Mouse (Mus musculus) CH12.LX (cell line): ENCODE results near the gene Phf5a. TPM values are rescaled to one million over a fixed set of nuclear protein-coding genes. Genes with fewer than 3 reads are reported as not detected.
A peak's percentile ranks its signal among the peaks of the same experiment; 100 is the strongest.

Experiments used
- DNase-seq: peaks from one replicate; pipeline ENCODE4 v3.0.0-alpha.2; 2013; ENCODE audit errors: extremely low read depth
- H3K27ac ChIP-seq: 2 replicates; pipeline ENCODE4 v1.5.1; 2012; ENCODE audit warnings: low read depth, mild to moderate bottlenecking, control low read depth, moderate library complexity; ENCODE audit not compliant: insufficient read depth
- H3K27me3 ChIP-seq: replicated peaks from 2 replicates; pipeline ENCODE3; 2012; ENCODE audit warnings: inconsistent platforms
- H3K36me3 ChIP-seq, 2 experiments: replicated peaks in 1 of 2; 2 replicates each; pipeline versions ENCODE3 to v1.6.1; 2012; ENCODE audit warnings: inconsistent platforms in 1 of 2, low read length in 1 of 2, mild to moderate bottlenecking in 1 of 2, mixed read lengths in 1 of 2, moderate library complexity in 1 of 2; ENCODE audit not compliant: control insufficient read depth in 1 of 2, insufficient read depth in 1 of 2
- H3K4me1 ChIP-seq, 2 experiments: 2 replicates each; pipeline ENCODE4 v1.6.1; 2012; ENCODE audit warnings: inconsistent platforms in 1 of 2, moderate library complexity in 1 of 2; ENCODE audit not compliant: insufficient read depth in 2 of 2, control insufficient read depth in 1 of 2
- H3K4me2 ChIP-seq: 2 replicates; pipeline ENCODE4 v1.6.1; 2012; ENCODE audit warnings: low read depth, mild to moderate bottlenecking, control low read depth; ENCODE audit not compliant: poor library complexity, insufficient read depth, severe bottlenecking
- H3K4me3 ChIP-seq, 3 experiments: fragments of 150-350 bp in 1 of 3; sonication (generic) in 1 of 3; replicated peaks in 1 of 3; 2 replicates each; pipeline versions ENCODE3 to v1.5.1; 2011 to 2012; ENCODE audit warnings: low read depth in 2 of 3, low read length in 2 of 3, mild to moderate bottlenecking in 2 of 3, moderate library complexity in 2 of 3, control low read depth in 1 of 3, improper control_type of control experiment in 1 of 3, inconsistent platforms in 1 of 3, mixed read lengths in 1 of 3; ENCODE audit not compliant: poor library complexity in 1 of 3
- H3K79me2 ChIP-seq: replicated peaks from 2 replicates; pipeline ENCODE4 v1.6.1; 2012; ENCODE audit warnings: mild to moderate bottlenecking, moderate library complexity; ENCODE audit not compliant: control insufficient read depth, poor library complexity, insufficient read depth, severe bottlenecking; ENCODE audit errors: extremely low read depth
- H3K9ac ChIP-seq: 2 replicates; pipeline ENCODE4 v1.6.1; 2012; ENCODE audit warnings: low read depth, mild to moderate bottlenecking, control low read depth, moderate library complexity; ENCODE audit not compliant: insufficient read depth
- H3K9me3 ChIP-seq: replicated peaks from 2 replicates; pipeline ENCODE3; 2012; ENCODE audit warnings: low read length, inconsistent platforms, mixed read lengths
- BHLHE40 ChIP-seq: IDR thresholded peaks from 2 replicates; pipeline ENCODE4 v1.6.1; 2011; ENCODE audit warnings: mild to moderate bottlenecking, low read depth, low read length, improper control_type of control experiment
- CHD1 ChIP-seq: IDR thresholded peaks from 2 replicates; pipeline ENCODE4 v1.6.1; 2012; ENCODE audit warnings: low read depth, low read length, improper control_type of control experiment, inconsistent platforms
- CHD2 ChIP-seq: IDR thresholded peaks from 2 replicates; pipeline ENCODE4 v1.6.1; 2011; ENCODE audit warnings: low read length, improper control_type of control experiment
- CTCF ChIP-seq, 2 experiments: IDR thresholded peaks in 1 of 2; conservative IDR thresholded peaks in 1 of 2; 2 replicates each; pipeline ENCODE4 v1.5.1; 2011 to 2012; ENCODE audit warnings: low read depth in 2 of 2, low read length in 2 of 2, improper control_type of control experiment in 1 of 2, inconsistent platforms in 1 of 2, mild to moderate bottlenecking in 1 of 2, moderate library complexity in 1 of 2
- E2F4 ChIP-seq: IDR thresholded peaks from 2 replicates; pipeline ENCODE4 v1.6.1; 2011; ENCODE audit warnings: low read depth, low read length, improper control_type of control experiment; ENCODE audit not compliant: insufficient replicate concordance
- ELF1 ChIP-seq: IDR thresholded peaks from 2 replicates; pipeline ENCODE4 v1.6.1; 2014; ENCODE audit warnings: low read depth, mild to moderate bottlenecking, inconsistent platforms, low read length, improper control_type of control experiment
- EP300 ChIP-seq: IDR thresholded peaks from 2 replicates; pipeline ENCODE4 v1.6.1; 2011; ENCODE audit warnings: low read length, improper control_type of control experiment
- ETS1 ChIP-seq: conservative IDR thresholded peaks from 2 replicates; pipeline ENCODE4 v1.6.1; 2012; ENCODE audit warnings: low read depth, mild to moderate bottlenecking, inconsistent platforms, low read length, improper control_type of control experiment, moderate library complexity
- GABPA ChIP-seq: IDR thresholded peaks from 2 replicates; pipeline ENCODE4 v1.6.1; 2012; ENCODE audit warnings: low read depth, low read length, improper control_type of control experiment, inconsistent platforms; ENCODE audit not compliant: insufficient replicate concordance
- HCFC1 ChIP-seq: IDR thresholded peaks from 2 replicates; pipeline ENCODE4 v1.6.1; 2012; ENCODE audit warnings: low read depth, mild to moderate bottlenecking, inconsistent platforms, low read length, improper control_type of control experiment
- IRF4 ChIP-seq: IDR thresholded peaks from 2 replicates; pipeline ENCODE4 v1.6.1; 2014; ENCODE audit warnings: low read depth, mild to moderate bottlenecking, inconsistent platforms, low read length, improper control_type of control experiment
- JUN ChIP-seq: IDR thresholded peaks from 2 replicates; pipeline ENCODE4 v1.6.1; 2011; ENCODE audit warnings: low read depth, mild to moderate bottlenecking, low read length, improper control_type of control experiment, moderate library complexity; ENCODE audit not compliant: insufficient read depth
- JUND ChIP-seq: conservative IDR thresholded peaks from 2 replicates; pipeline ENCODE4 v1.6.1; 2011; ENCODE audit warnings: low read depth, low read length, improper control_type of control experiment
- KAT2A ChIP-seq: IDR thresholded peaks from 2 replicates; pipeline ENCODE4 v1.6.1; 2012; ENCODE audit warnings: low read length, improper control_type of control experiment, inconsistent platforms; ENCODE audit not compliant: insufficient replicate concordance
- MAFK ChIP-seq: IDR thresholded peaks from 2 replicates; pipeline ENCODE4 v1.6.1; 2011; ENCODE audit warnings: low read length, improper control_type of control experiment; ENCODE audit not compliant: insufficient replicate concordance
- MAX ChIP-seq: IDR thresholded peaks from 2 replicates; pipeline ENCODE4 v1.6.1; 2011; ENCODE audit warnings: low read length, improper control_type of control experiment
- MAZ ChIP-seq: IDR thresholded peaks from 2 replicates; pipeline ENCODE4 v1.6.1; 2012; ENCODE audit warnings: low read depth, mild to moderate bottlenecking, inconsistent platforms, low read length, improper control_type of control experiment, moderate library complexity
- MEF2A ChIP-seq: IDR thresholded peaks from 2 replicates; pipeline ENCODE4 v1.6.1; 2014; ENCODE audit warnings: low read depth, mild to moderate bottlenecking, inconsistent platforms, low read length, improper control_type of control experiment, borderline replicate concordance
- MXI1 ChIP-seq: IDR thresholded peaks from 2 replicates; pipeline ENCODE4 v1.6.1; 2011; ENCODE audit warnings: mild to moderate bottlenecking, low read depth, low read length, improper control_type of control experiment
- MYC ChIP-seq: IDR thresholded peaks from 2 replicates; pipeline ENCODE4 v1.6.1; 2011; ENCODE audit warnings: low read depth, mild to moderate bottlenecking, improper control_type of control experiment, low read length
- NELFE ChIP-seq: IDR thresholded peaks from 2 replicates; pipeline ENCODE4 v1.6.1; 2011; ENCODE audit warnings: low read depth, low read length, improper control_type of control experiment
- NRF1 ChIP-seq: IDR thresholded peaks from 2 replicates; pipeline ENCODE4 v1.6.1; 2014; ENCODE audit warnings: low read depth, mild to moderate bottlenecking, inconsistent platforms, low read length, improper control_type of control experiment, moderate library complexity
- PAX5 ChIP-seq: IDR thresholded peaks from 2 replicates; pipeline ENCODE4 v1.6.1; 2012; ENCODE audit warnings: low read length, inconsistent platforms, mixed read lengths
- POLR2A ChIP-seq: IDR thresholded peaks from 2 replicates; pipeline ENCODE4 v1.6.1; 2011; ENCODE audit warnings: low read depth, mild to moderate bottlenecking, improper control_type of control experiment, low read length
- POLR2AphosphoS2 ChIP-seq: IDR thresholded peaks from 2 replicates; pipeline ENCODE4 v1.6.1; 2011; ENCODE audit warnings: low read depth, low read length, improper control_type of control experiment
- RAD21 ChIP-seq: IDR thresholded peaks from 2 replicates; pipeline ENCODE4 v1.6.1; 2011; ENCODE audit warnings: low read depth, mild to moderate bottlenecking, low read length, improper control_type of control experiment, moderate library complexity
- RCOR1 ChIP-seq: conservative IDR thresholded peaks from 2 replicates; pipeline ENCODE4 v1.6.1; 2012; ENCODE audit warnings: low read depth, mild to moderate bottlenecking, inconsistent platforms, low read length, improper control_type of control experiment
- SIN3A ChIP-seq: IDR thresholded peaks from 2 replicates; pipeline ENCODE4 v1.6.1; 2012; ENCODE audit warnings: low read length, improper control_type of control experiment, inconsistent platforms
- SMC3 ChIP-seq: IDR thresholded peaks from 2 replicates; pipeline ENCODE4 v1.6.1; 2011; ENCODE audit warnings: low read depth, low read length, improper control_type of control experiment
- TBP ChIP-seq: conservative IDR thresholded peaks from 2 replicates; pipeline ENCODE4 v1.6.1; 2011; ENCODE audit warnings: low read depth, low read length, improper control_type of control experiment
- TCF12 ChIP-seq: IDR thresholded peaks from 2 replicates; pipeline ENCODE4 v1.6.1; 2014; ENCODE audit warnings: low read depth, mild to moderate bottlenecking, inconsistent platforms, low read length, improper control_type of control experiment
- UBTF ChIP-seq: IDR thresholded peaks from 2 replicates; pipeline ENCODE4 v1.6.1; 2012; ENCODE audit warnings: low read depth, mild to moderate bottlenecking, inconsistent platforms, low read length, improper control_type of control experiment, moderate library complexity
- USF1 ChIP-seq: IDR thresholded peaks from 2 replicates; pipeline ENCODE4 v1.6.1; 2014; ENCODE audit warnings: low read depth, mild to moderate bottlenecking, inconsistent platforms, low read length, improper control_type of control experiment
- USF2 ChIP-seq: conservative IDR thresholded peaks from 2 replicates; pipeline ENCODE4 v1.6.1; 2011; ENCODE audit warnings: low read depth, low read length, improper control_type of control experiment
- ZC3H11A ChIP-seq: IDR thresholded peaks from 2 replicates; pipeline ENCODE4 v1.6.1; 2012; ENCODE audit warnings: low read depth, mild to moderate bottlenecking, inconsistent platforms, low read length, improper control_type of control experiment
- ZKSCAN1 ChIP-seq: IDR thresholded peaks from 2 replicates; pipeline ENCODE4 v1.6.1; 2012; ENCODE audit warnings: low read depth, inconsistent platforms, low read length, improper control_type of control experiment, borderline replicate concordance
- ZMIZ1 ChIP-seq: IDR thresholded peaks from 2 replicates; pipeline ENCODE4 v1.6.1; 2012; ENCODE audit warnings: low read depth, mild to moderate bottlenecking, inconsistent platforms, low read length, improper control_type of control experiment
- ZNF384 ChIP-seq: IDR thresholded peaks from 2 replicates; pipeline ENCODE4 v1.6.1; 2012; ENCODE audit warnings: low read depth, low read length, improper control_type of control experiment, inconsistent platforms
- dilution Hi-C: fragments of 300-500 bp; cut with MboI; formaldehyde crosslinking; loops from 2 replicates; pipeline ENCODE4 v1.14.3; 2020; ENCODE audit warnings: low sequenced_read_pairs; ENCODE audit not compliant: extremely low pct_unique_long_range_greater_than_20kb, extremely low pct_ligation_motif_present
- in situ Hi-C: fragments of 300-500 bp; cut with MboI; formaldehyde crosslinking; loops from 3 replicates; pipeline ENCODE4 v1.14.3; 2019; ENCODE audit warnings: low sequenced_read_pairs, low pct_ligation_motif_present, low pct_unique_long_range_greater_than_20kb, mixed read lengths
- polyA plus RNA-seq: library from polyadenylated mRNA; unstranded; fragments of >175 nt; gene quantifications from 2 replicates; pipeline ENCODE4 v1.2.1, GENCODE M21; 2012; ENCODE audit warnings: low read depth; ENCODE audit not compliant: insufficient read length
- total RNA-seq, 2 experiments: library from RNA; depleted of rRNA; stranded (reverse); fragments of 300-350 nt in 1 of 2; fragments of >200 nt in 1 of 2; gene quantifications; 2 replicates each; pipeline ENCODE4 v1.2.3; 2012 to 2014

The Phf5a gene
- total and polyA plus RNA-seq, 3 experiments = 86.3 to 177 (median 116) TPM

GRCm38 (mm10) chr15:81856030-81856790 is 15.5 kb downstream of the Phf5a start:
- Histone ChIP-seq H3K4me3 (peak overlapping the region; percentile 74 to 89 (median 89)), H3K4me1 (peaks cover 3 to 27% of the 10 kb centered on the region in 2 experiments; a peak in 2 of 4 replicates)
- dilution Hi-C loops = no loop called here

GRCm38 (mm10) chr15:81853081-81853480 is 18.6 kb downstream of the Phf5a start:
- Histone ChIP-seq H3K79me2 (peaks cover 48% of the 10 kb centered on the region), H3K27ac (no peak overlapping the region), H3K4me2 (no peak overlapping the region), H3K4me3 (no peak overlapping the region), H3K4me1 (peaks cover 3 to 27% of the 10 kb centered on the region in 2 experiments; a peak in 2 of 4 replicates), H3K9me3 (no peaks in the 10 kb centered on the region), H3K27me3 (no peaks in the 10 kb centered on the region), H3K36me3 (peaks cover 38 to 63% of the 10 kb centered on the region in 2 experiments), H3K9ac (no peak overlapping the region)
- in situ Hi-C loops (no loop called here), dilution Hi-C loops (no loop called here)
- TF ChIP-seq MEF2A = no peak
- TF ChIP-seq BHLHE40 = no peak
- no peak for TF ChIP-seq ELF1
- no peak for TF ChIP-seq NRF1
- TF ChIP-seq E2F4 = no peak
- TF ChIP-seq ZNF384 = no peak
- no peak for TF ChIP-seq RAD21
- no peak for TF ChIP-seq SMC3
- TF ChIP-seq PAX5 = no peak
- TF ChIP-seq NELFE = no peak
- no peak for TF ChIP-seq ZMIZ1
- TF ChIP-seq MAX = no peak
- no peak for TF ChIP-seq POLR2A
- TF ChIP-seq ZKSCAN1 = no peak
- no peak for DNase-seq

More at GRCm38 (mm10) chr15:81856030-81856790, 15.5 kb downstream of the Phf5a start:
- peak overlapping the region; percentile 58 for H3K4me2 ChIP-seq
- DNase-seq = peak; percentile 96
- peaks cover 18 to 38% of the 10 kb centered on the region in 2 experiments for H3K36me3 ChIP-seq
- TF ChIP-seq USF1 (no peak), ZNF384 (no peak), EP300 (no peak), PAX5 (no peak), TCF12 (no peak), MAFK (no peak), JUND (no peak), POLR2A (peak; percentile 58; the same call in 1 of the 2 replicates), ELF1 (peak; percentile 67), USF2 (no peak), KAT2A (peak; percentile 86; the same call in 1 of the 2 replicates), POLR2AphosphoS2 (no peak), MXI1 (peak; percentile 47; the same call in 1 of the 2 replicates), RCOR1 (no peak), TBP (no peak), GABPA (peak; percentile 8; the same call in 1 of the 2 replicates), ZKSCAN1 (no peak), JUN (no peak), BHLHE40 (peak; percentile 38; the same call in 1 of the 2 replicates), CHD1 (no peak), SIN3A (no peak), E2F4 (no peak), MAX (no peak), CTCF (conservative IDR thresholded peaks at IDR 0.05 in 1 of 2, IDR thresholded peaks at IDR 0.05 in 1 of 2; ENCODE audit: low read depth in 2 of 2, low read length in 2 of 2) (no peak), HCFC1 (peak; percentile 97), SMC3 (no peak), NELFE (no peak), NRF1 (peak; percentile 97), IRF4 (no peak), ZC3H11A (no peak), RAD21 (no peak), ETS1 (no peak), ZMIZ1 (no peak), MAZ (no peak), CHD2 (no peak), MEF2A (no peak; the same call in 1 of the 2 replicates), MYC (no peak; the same call in 1 of the 2 replicates), UBTF (no peak)
- no peaks in the 10 kb centered on the region for H3K9me3 ChIP-seq
- H3K27ac ChIP-seq = peak overlapping the region; percentile 50; the same call in 1 of the 2 replicates
- in situ Hi-C loops = no loop called here
- peaks cover 43% of the 10 kb centered on the region for H3K79me2 ChIP-seq
- no peaks in the 10 kb centered on the region for H3K27me3 ChIP-seq
- H3K9ac ChIP-seq = peak overlapping the region; percentile 85
